Mouse (Mus musculus) gastrocnemius, postnatal 36 days (tissue): ENCODE measurements around the gene Atg4c. TPM values are rescaled to one million over a fixed set of nuclear protein-coding genes. Genes with fewer than 3 reads are reported as not detected.

ENCODE experiments used
- DNase-seq, 2 experiments: peaks; one replicate each; pipeline ENCODE4 v3.0.0; 2022
- intact Hi-C: fragments of 180-260 bp; cut with DNase I; formaldehyde crosslinking; loops from one replicate; pipeline ENCODE4 v1.15.1; 2025
- total RNA-seq, 2 experiments: library from RNA; stranded (reverse); gene quantifications; 2 replicates each; pipeline ENCODE4 v1.2.3; 2021

Gene Atg4c
- total RNA-seq, 2 experiments from 2014 or later, result 4.9 to 5.5 TPM

DNA sequence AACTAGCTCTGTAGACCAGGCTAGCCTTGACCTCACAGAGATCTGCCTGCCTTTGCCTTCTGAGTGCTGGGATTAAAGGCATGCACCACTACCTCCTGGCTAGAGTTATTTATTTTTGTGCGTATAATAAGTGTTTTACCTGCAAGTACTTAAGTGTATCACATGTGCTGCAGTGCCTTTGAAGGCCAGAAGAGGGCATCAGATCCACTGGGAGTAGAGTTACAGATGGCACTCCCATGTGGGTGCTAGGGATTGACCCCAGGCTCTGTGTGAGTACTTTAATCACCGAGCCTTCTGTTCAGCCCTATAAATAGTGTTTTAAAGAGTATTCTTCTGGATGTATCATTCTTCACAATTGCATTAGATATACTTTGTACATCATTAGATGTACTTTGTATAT lies 44.6 kb downstream of the Atg4c start:
- intact Hi-C loops, result no loop called here
- no peak for DNase-seq

DNA sequence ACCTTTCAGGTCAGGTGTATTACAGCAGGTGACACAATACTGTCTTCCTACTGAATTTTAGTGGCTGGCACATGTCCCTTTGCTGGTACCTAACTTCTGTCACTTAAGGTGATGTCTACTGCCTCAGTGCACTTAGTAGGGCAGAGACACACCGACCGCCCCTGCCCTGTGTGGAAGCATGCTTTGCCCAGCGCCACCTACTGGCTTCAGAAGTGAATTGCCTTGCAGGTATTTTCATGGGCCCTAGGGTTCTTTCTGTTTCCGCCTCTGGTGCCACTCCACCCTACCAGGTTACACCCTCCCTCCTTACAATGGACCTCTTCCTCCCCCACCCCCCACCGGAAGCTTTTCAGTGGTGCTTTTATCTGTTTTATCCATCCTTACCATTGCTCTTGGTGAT lies 47.9 kb downstream of the Atg4c start:
- intact Hi-C loops, result no loop called here
- no peak for DNase-seq

- no peak for DNase-seq
- intact Hi-C loops, result no loop called here
Observed at GRCm38 (mm10) chr4:99249358-99249757, 55.6 kb downstream of the Atg4c start.

GRCm38 (mm10) chr4:99249826-99250225 lies 56.1 kb downstream of the Atg4c start:
- intact Hi-C loops, result no loop called here
- DNase-seq, result no peak

- intact Hi-C loops, result no loop called here
- DNase-seq, result no peak
Observed at GRCm38 (mm10) chr4:99252957-99253356, 59.2 kb downstream of the Atg4c start.

- intact Hi-C loops, result no loop called here
- no peak for DNase-seq
Observed at GRCm38 (mm10) chr4:99263191-99263590, 69.5 kb downstream of the Atg4c start.

- intact Hi-C loops, result no loop called here
- DNase-seq, result no peak
Observed at GRCm38 (mm10) chr4:99263663-99264062, 69.9 kb downstream of the Atg4c start.

DNA sequence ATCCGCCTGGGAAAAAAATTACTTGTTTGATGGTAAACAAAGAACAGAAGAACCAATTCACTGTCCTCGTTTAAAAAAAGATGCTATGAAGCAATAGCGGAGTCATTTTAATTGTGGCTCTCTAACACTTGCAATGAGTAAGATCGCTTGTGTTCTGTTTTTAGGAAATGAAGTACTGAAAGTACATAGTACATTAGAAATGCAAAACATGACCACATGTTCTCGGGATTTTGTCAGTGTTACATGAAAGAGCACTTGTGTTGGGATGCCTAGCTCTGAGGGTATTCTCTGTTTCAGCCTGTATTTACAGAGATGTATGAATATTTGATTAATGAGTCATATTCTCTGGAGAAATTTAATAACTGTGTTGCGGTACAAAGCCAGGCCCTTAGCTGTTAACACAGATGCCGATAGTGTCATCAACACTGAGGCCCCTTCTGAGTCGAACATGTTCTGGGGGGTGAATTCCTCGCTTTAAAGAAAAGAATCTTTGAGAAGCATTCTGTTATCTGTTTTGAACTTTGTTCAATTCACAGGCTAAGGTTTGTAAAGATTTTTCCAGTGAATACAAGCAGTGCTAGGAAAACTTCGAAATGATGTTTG lies 73.2 kb downstream of the Atg4c start:
- intact Hi-C loops, result no loop called here
- no peak for DNase-seq

DNA sequence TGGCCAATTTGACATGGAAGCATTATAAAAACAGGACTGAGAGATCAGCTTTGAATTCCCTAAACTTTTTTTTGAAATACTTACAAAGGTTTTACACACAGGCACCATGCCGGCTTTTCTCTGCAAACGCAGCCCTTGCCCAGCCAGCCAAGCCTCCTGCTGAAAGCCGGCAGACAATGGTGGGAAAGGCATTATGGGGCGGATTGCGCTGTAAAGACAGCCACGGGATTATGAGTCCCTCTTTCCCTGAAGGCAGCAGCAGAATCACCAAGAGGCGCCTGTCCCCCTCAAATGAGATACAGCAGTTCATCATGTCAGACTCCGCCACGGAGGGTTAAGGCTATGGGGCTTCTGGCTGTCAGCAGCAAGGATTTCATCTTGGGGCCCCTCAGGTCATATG lies 79.1 kb downstream of the Atg4c start:
- no peak for DNase-seq
- intact Hi-C loops, result no loop called here

GRCm38 (mm10) chr4:99273466-99273865 lies 79.7 kb downstream of the Atg4c start:
- intact Hi-C loops, result no loop called here
- DNase-seq, result no peak

DNA sequence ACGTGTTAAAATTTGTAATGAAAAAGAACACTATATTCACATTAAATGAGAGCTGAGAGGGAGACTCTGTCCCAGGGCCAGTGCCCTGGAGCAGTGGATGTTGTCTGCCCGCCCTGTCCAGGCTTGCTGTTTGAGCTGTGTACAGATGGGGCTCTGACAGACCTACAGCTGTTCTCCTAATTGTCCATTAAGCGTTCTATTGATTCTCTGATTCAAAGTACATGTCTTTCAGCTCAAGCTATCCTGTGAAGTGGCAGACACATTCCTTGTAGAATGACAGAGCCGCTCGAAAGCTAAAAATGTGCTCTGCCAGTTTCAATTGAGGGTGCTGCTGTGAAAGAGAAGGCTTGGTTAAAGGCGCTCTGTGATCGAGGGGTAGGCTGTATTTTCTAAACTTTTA lies 80.2 kb downstream of the Atg4c start:
- DNase-seq, result no peak
- intact Hi-C loops, result no loop called here

DNA sequence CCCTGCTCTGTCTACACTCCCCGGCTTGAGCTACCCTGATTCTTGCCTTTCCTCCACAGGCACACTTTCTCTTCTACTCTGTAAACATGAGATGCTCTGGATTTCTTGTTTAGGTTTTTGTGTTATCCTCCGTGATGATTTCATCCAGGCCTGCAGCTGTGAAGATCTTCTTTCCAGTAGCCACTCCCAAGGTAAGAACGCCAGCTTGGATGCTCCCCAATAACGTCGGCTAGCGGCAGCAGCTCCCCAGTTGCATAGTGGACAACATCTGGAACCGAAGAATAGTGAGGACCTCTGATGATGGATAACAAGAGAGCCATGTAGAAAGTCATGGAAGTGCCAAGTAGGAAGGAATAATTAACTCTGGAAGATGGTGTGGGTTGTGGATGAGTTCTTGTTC lies 85.1 kb downstream of the Atg4c start:
- peak; percentile 32 to 62 for DNase-seq
- intact Hi-C loops, result no loop called here

- DNase-seq, result no peak
- intact Hi-C loops, result no loop called here
Observed at GRCm38 (mm10) chr4:99281711-99282110, 88.0 kb downstream of the Atg4c start.

DNA sequence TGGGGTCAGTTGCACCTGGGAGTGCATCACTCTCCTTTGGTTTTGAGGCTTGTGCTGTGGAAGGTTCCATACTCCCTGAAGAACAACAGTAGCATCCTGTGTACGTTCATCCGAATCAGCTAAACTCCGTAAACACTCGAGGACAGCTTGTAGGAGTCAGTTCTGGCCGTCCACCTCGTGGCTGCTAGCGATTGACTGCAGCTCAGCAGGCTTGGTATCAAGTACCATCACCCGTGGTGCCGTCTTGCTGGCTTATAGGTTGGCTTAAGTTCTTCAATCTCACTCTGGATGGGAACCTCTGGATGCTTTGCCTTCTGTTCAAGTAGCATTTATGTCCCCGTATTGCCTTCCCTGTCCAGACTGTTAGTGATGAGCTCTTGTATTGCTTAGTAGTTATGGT lies 95.6 kb downstream of the Atg4c start:
- no peak for DNase-seq
- intact Hi-C loops, result no loop called here

DNA sequence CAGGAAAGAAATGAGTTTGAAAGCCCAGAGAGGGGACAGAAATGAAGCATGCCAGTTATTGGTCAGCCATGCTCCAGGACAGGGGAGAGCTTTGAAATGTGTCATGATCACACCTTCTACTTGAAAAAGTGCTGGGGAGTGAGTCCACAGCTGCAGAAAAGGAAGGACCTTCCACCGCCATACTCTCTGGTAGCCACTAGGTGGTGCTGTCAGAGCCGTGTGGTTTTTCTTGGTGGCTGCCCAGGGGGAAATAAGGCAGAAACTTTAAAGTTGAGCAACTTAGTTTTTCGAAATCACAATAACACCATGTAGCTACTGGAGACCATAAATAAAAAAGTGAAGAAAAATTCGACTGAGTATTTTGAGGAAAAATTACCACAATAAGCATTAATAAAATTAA lies 104.9 kb downstream of the Atg4c start:
- intact Hi-C loops, result no loop called here

DNA sequence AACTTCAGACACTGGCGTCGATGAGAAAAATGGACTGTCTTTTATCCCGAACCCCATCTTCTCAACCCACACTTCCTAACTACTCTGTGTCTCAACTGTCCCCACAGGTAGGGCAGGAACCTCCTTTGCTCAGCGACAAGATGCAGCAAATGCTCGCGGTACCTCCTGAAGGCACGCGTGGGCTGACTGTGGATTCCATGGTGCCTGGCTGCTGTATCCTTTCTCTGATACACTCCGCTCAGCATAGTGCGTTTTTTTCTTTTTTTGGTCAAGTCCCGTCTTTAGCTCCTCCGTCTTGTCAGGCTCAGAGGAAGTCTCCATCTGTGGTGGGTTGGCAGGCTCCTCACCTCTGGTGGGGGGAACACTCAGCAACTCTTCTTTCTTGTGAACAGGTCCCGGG lies 111.1 kb downstream of the Atg4c start:
- no peak for DNase-seq
- intact Hi-C loops, result no loop called here

More for the DNA sequence above, 104.9 kb downstream of the Atg4c start:
- DNase-seq, result no peak

Other genes starting within 250 kb of the Atg4c start
- not detected for gene Angptl3, start 163.0 kb upstream of the Atg4c start, total RNA-seq
- 1 to 10 TPM; 6.4 to 6.8 TPM for gene Dock7, start 73.0 kb upstream of the Atg4c start, total RNA-seq
- not detected for gene Gm12689, start 102.0 kb downstream of the Atg4c start, total RNA-seq